Comparison of ENCODE assay signal across 7 mouse cellular contexts in genomic region chr9:61277369-61278215, GRCm38 (mm10).
A peak's percentile ranks its signal among the peaks of the same experiment; 100 is the strongest.
DNase-seq lines count a peak whose midpoint lies in the region; ATAC-seq and TF ChIP-seq lines count a peak whose summit lies in the region.

No protein-coding gene starts in this region.

- H3K9me3 ChIP-seq in kidney, embryonic 14.5 days (ENCODE audit: control insufficient read depth, low read length) = no peaks in the 10 kb centered on the region
- H3K9me3 ChIP-seq in limb, embryonic 15.5 days = no peaks in the 10 kb centered on the region
- H3K9me3 ChIP-seq in midbrain, postnatal 0 days (ENCODE audit: low read length) = no peaks in the 10 kb centered on the region

- H3K27ac ChIP-seq in cortical plate, adult 2 months (ENCODE audit: insufficient read depth, low read length) = no peak overlapping the region
- H3K27ac ChIP-seq in kidney, embryonic 14.5 days (ENCODE audit: low read depth, low read length) = no peak overlapping the region
- H3K27ac ChIP-seq in limb, embryonic 15.5 days = no peak overlapping the region
- no peak overlapping the region for H3K27ac ChIP-seq in midbrain, postnatal 0 days (ENCODE audit: low read depth, low read length)

- H3K36me3 ChIP-seq in kidney, embryonic 14.5 days (ENCODE audit: control insufficient read depth, insufficient read depth, low read length) = no peaks in the 10 kb centered on the region
- no peaks in the 10 kb centered on the region for H3K36me3 ChIP-seq in limb, embryonic 15.5 days
- H3K36me3 ChIP-seq in midbrain, postnatal 0 days (ENCODE audit: insufficient read depth, low read length) = no peaks in the 10 kb centered on the region
- H3K36me3 ChIP-seq in splenic B cell, adult 2 months (ENCODE audit: control insufficient read depth, insufficient read depth, low read length, poor library complexity, severe bottlenecking) = no peaks in the 10 kb centered on the region

- WGBS in kidney, embryonic 14.5 days = 7% methylated on average over 21 of the region's 21 CpGs
- WGBS in limb, embryonic 15.5 days = 12% methylated on average over 21 of the region's 21 CpGs
- WGBS in midbrain, postnatal 0 days = 10% methylated on average over 21 of the region's 21 CpGs

- peak; percentile 53 for TF ChIP-seq CTCF in cortical plate, adult 2 months (IDR thresholded peaks at IDR 0.05; ENCODE audit: extremely low read depth, insufficient read depth, low read length)
- peak; percentile 80 for TF ChIP-seq CTCF in midbrain, postnatal 0 days (IDR thresholded peaks at IDR 0.05)

- peaks cover 2% of the 10 kb centered on the region; the same call in 1 of the 2 replicates for H3K4me1 ChIP-seq in cortical plate, adult 2 months (ENCODE audit: control insufficient read depth, insufficient read depth, low read length)
- peaks cover 22% of the 10 kb centered on the region for H3K4me1 ChIP-seq in kidney, embryonic 14.5 days (ENCODE audit: control insufficient read depth, insufficient read depth, low read length)
- H3K4me1 ChIP-seq in limb, embryonic 15.5 days = peaks cover 32% of the 10 kb centered on the region
- H3K4me1 ChIP-seq in midbrain, postnatal 0 days (ENCODE audit: insufficient read depth, low read length) = peaks cover 12% of the 10 kb centered on the region

- H3K9ac ChIP-seq in kidney, embryonic 14.5 days (ENCODE audit: low read depth, low read length) = no peak overlapping the region
- H3K9ac ChIP-seq in limb, embryonic 15.5 days = no peak overlapping the region
- H3K9ac ChIP-seq in midbrain, postnatal 0 days (replicated peaks; ENCODE audit: low read length, poor library complexity, severe bottlenecking) = no peak overlapping the region

- peak overlapping the region; percentile 8 for H3K4me2 ChIP-seq in kidney, embryonic 14.5 days (replicated peaks; ENCODE audit: low read depth, low read length)
- H3K4me2 ChIP-seq in limb, embryonic 15.5 days = peak overlapping the region; percentile 25; the same call in 1 of the 2 replicates
- 0 out of 2 replicates have a peak overlapping the region, but pooled peaks have one; percentile 1 for H3K4me2 ChIP-seq in midbrain, postnatal 0 days (ENCODE audit: low read depth, low read length, poor library complexity, severe bottlenecking)

- no peak for TF ChIP-seq POLR2A in cortical plate, adult 2 months (IDR thresholded peaks at IDR 0.05; ENCODE audit: extremely low read depth, insufficient read depth, low read length)

- no peaks in the 10 kb centered on the region for H3K27me3 ChIP-seq in kidney, embryonic 14.5 days (ENCODE audit: control insufficient read depth, insufficient read depth, low read length)
- H3K27me3 ChIP-seq in limb, embryonic 15.5 days = peaks cover 17% of the 10 kb centered on the region; the same call in 1 of the 2 replicates
- H3K27me3 ChIP-seq in midbrain, postnatal 0 days (ENCODE audit: insufficient read depth, low read length) = no peaks in the 10 kb centered on the region
- no peaks in the 10 kb centered on the region for H3K27me3 ChIP-seq in splenic B cell, adult 2 months (ENCODE audit: control insufficient read depth, insufficient read depth, low read length, poor library complexity, severe bottlenecking)

- no peak overlapping the region for H3K4me3 ChIP-seq in cortical plate, adult 2 months (ENCODE audit: insufficient read depth, low read length)
- H3K4me3 ChIP-seq in kidney, embryonic 14.5 days (ENCODE audit: low read length) = no peak overlapping the region
- H3K4me3 ChIP-seq in limb, embryonic 15.5 days = no peak overlapping the region
- H3K4me3 ChIP-seq in midbrain, postnatal 0 days (ENCODE audit: low read depth, low read length) = no peak overlapping the region

- ATAC-seq in kidney, embryonic 14.5 days (ENCODE audit: low FRiP score, low TSS enrichment) = peak; percentile 66
- no peak for ATAC-seq in limb, embryonic 15.5 days (ENCODE audit: insufficient number of reproducible peaks, low FRiP score, low TSS enrichment, low read depth)
- ATAC-seq in midbrain, postnatal 0 days (ENCODE audit: low FRiP score) = no peak; the same call in 1 of the 2 replicates

- DNase-seq in adrenal gland, adult (ENCODE audit: inconsistent age in 2 of 2, low spot score in 1 of 2) = peak; percentile 62 to 86
- peak; percentile 46 to 54 for DNase-seq in heart, adult 9 months (ENCODE audit: low spot score in 2 of 2)
- DNase-seq in midbrain, postnatal 0 days (ENCODE audit: low spot score) = peak; percentile 79
- DNase-seq in splenic B cell, adult 2 months (ENCODE audit: low read depth, low spot score) = peak; percentile 86
